Mouse (Mus musculus) inflammation-experienced regulatory T-cells, adult 6 months (primary cell): ENCODE results near the gene Ubxn11. TPM values are rescaled to one million over a fixed set of nuclear protein-coding genes. Genes with fewer than 3 reads are reported as not detected.

Experiments used
- ATAC-seq: one replicate; pipeline ENCODE4 v1.8.0; 2017
- polyA plus RNA-seq, 3 experiments: library from polyadenylated mRNA; unstranded; fragments of 100-300 nt; shearing (Covaris generic); gene quantifications; one replicate each; pipeline ENCODE4 v1.2.1; 2017

The Ubxn11 gene
- polyA plus RNA-seq, result 10 to 100 TPM; 36.2 to 54.5 (median 36.5) TPM

DNA sequence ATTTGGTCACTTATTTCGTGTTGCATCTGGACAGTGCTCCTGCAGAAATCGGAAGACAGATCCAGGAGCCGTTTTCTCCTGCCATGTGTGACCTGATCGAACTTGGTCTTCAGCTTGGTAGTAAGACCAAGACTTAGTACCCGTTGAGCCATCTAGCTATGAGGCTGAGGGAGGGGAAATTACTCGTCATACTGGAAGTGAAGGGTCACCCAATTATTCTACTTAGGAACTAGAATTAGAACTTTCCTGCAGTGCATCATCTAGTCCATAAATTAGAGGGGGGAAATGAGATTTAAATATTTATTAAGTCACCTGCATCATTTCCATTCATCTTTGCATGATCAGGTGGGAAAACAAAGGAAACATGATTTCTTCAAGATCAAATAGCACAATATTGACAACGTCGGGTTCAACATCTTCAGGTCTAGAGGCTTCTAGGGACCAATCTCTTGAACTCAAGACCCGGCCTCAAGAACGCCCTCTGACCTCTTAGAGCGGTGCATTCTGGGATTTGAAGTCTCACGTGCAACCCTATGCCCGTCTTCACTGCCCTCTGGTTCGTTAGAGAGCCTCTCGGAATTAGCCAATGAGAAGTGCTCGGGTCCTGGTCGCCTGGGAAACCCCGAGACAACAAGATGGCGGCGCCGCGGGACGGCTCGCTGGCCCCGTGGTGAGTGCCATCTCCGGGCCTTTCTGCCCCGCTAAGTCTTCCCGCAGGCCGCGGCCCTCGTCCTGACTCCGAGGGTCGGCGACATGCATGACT lies at the start of gene Ubxn11:
TSS of gene Ubxn11 (plus strand) at position 592 of the 763 bp plus-strand sequence.
- peak; percentile 78 for ATAC-seq

DNA sequence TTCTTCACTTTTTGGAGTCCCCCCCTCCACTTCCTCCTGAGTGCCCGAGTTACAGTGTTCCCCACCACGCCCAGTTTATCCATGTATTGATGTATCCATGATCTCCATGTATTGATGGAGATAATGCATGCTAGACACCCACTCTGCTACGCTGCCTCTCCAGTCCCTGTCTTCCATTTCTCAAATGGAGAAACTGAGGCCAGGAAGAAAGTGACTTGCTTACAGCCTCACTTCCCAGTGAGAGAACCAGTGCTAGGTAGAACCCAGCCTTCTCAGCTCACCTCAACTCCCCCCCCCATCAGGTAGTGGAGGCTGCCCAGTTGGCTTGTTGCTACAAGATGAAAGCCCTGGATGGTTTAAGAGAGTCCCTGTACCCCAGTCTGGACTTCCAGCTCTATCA lies 48.8 kb upstream of the Ubxn11 start, which contains the start of gene Zfp683:
TSS of gene Zfp683 (plus strand) at position 301 of the 400 bp plus-strand sequence.
- no peak for ATAC-seq

DNA sequence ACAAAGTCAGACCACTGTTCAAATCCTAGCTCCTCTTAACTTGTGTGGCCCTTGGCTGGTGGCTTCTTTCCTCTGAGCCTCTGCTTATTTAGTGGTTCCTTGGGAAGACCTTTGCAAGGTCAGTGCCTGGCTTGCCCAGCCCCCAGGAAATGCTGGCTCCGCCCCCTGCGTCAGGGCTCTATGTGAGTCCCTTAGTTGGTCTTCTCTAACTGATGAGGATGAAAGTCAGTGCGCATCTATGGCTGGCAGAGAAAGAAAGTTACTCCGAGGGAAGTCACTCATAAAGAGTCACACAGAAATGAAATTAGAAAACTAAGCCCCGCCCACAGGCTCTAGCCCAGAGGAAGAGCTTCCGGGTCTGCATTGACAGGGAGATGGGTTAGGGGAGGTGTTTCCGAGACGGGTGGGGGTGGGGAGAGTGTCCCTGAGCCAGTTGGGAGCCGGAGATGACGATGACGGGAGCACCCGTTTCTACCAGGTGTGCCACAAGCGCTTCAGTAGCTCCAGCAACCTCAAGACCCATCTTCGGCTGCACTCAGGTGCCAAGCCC lies 44.1 kb upstream of the Ubxn11 start:
- ATAC-seq, result peak; percentile 63

DNA sequence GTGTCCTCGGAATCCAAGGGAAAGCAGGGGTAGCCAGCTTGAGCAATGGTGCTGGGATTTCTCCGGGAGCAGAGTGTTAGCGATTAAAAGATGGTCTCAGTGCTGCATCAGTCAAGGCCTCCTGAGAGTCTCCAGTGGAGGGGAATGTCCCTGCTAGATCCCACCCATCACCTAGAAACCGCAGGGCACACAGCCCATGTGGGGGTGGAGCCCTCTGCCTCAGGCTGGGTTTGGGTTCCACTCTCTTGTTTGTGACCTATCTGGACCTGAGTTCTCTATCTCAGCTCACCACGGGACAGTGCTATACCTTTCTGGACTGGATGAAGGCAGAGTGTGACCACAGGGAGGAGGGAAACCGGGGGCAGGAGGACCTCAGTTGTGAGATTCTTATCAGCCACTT lies 43.5 kb upstream of the Ubxn11 start:
- peak; percentile 27 for ATAC-seq

DNA sequence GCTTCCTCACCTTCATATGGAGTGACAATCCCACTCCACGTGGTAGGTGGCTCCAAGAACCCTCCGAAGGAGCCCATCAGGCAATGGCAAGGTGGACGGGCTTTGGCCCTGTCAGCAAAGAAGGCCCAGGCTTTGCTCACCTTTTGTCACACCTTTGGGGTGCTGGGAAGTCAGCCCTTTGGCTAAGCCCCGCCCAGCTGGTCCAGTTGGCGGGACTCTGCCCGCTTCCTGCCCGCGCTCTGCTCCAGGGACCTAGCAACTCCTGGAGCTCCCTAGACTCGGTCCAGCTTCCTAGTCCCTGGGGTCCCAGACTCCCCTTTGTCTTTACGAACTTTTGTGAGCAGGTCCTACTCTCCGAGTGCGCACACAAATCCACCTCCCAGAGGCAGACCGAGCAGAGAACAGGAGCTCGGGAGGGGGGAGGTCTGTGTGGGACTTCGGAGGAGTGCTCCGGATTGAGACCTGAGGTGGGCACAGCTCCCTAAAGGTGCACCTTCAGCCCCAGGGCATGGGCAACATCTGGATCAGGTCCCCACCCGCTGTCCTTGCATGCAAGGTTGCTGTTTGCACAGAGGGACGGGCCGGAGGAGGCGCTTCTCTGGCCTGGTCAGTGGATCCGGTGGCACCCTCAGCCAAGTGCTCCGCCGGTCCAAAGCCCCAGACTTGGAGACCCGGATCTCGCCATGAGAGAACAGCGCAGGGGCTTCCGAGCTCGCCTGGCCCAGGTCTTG lies 42.1 kb upstream of the Ubxn11 start, which contains the start of gene Crybg2:
TSS of gene Crybg2 (plus strand) at position 681 of the 731 bp plus-strand sequence.
- no peak for ATAC-seq

DNA sequence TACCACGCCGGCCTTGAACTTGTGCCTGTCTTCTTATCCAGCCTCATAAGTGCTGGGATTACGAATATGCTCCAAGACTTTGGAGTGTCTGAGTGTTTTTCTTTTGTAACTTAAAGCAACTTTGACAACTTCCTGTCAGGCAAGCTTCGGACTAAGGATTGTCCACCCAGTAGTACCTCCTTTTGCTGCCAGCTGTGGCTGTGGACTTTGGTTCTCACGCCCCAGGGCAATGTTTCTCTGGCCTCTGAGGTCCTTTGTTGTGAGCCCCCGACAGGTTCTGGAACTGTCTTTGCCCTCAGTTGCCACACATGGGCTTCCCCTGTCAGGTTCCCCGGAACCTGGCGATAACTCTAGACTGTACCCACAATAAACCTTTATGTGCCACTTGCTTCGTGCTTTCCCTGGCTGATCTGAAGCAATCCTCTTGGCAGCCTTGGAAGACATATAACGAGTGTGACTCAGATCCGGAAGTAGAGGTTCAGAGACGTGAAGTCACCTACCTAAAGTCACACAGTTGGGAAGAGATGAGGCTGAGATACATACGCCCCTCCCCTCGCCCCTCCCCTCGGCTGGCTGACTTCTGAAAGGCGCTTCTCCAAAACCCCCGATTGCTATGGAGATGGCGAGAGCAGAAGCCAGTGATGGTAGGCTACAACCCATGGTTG lies 41.1 kb upstream of the Ubxn11 start:
- peak; percentile 73 for ATAC-seq

DNA sequence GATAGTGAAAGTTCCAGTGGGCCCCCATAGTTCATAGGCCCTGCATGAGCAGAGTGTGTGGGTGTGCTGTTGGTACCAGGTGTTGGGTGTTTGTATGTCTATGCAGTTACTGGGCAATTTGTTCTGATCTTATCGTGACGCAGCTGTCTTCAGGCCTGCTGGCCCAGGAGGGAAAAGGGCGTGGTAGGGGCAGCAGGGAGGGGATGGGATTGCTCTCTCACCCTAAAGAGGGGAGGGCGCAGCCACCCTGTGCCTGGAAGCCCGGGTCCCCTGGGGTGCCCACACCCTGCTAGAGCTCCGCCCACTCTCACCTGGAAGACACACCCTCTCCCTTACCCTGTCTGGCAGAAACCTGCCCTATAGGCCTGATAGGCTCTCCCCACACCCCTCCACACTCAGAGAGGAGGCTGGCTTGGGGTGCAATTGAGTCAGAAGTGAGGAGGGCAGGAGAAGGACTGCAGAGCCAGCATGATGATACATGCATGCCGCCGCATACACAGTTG lies 40.4 kb upstream of the Ubxn11 start:
- peak; percentile 41 for ATAC-seq

DNA sequence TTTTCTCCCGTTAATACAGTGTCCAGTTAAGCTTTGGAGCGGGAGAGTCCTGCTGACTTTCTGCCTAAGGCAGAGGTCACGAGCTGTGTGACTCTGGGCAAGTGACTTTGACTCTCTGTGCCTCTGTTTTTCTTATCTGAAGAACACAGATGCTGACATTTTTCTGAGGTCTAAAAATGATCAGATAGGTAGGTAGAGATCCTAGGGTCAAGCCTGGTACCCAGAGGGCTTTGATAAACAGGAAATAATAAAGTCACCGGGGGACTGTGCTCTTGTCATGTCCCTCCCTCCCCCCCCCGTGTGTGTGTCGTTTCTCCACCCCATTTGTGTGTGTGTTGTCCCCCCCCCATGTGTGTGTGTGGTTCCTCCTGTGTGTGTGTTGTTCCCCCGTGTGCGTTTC lies 39.8 kb upstream of the Ubxn11 start:
- no peak for ATAC-seq

DNA sequence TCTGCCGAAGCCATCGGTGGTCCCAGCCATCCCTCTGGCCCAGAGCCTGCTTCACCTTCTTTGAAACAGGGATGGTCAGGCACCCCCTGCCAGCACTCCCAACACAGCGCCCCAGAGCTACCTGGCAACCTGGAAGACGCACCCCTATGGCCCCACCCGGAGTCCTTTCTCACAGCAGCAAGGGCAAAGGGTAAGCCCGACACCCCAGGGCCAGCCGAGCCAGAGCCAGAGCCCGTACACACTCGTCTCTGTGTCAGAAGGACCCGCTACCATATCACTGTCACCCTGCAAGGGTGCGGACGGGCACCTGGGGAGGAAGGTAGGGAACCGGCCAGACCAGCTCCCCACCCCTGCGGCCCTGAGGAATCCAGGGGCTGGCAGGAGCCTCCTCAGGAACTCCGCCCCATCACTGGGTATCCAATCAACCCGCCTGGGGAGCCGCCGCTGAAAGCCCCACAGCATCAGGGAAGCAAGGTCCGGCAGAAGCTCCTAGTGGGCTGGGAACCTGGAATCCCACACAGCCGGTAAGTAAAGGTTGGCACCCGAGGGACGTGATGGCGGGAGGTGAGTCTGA lies 36.9 kb upstream of the Ubxn11 start:
- ATAC-seq, result no peak

DNA sequence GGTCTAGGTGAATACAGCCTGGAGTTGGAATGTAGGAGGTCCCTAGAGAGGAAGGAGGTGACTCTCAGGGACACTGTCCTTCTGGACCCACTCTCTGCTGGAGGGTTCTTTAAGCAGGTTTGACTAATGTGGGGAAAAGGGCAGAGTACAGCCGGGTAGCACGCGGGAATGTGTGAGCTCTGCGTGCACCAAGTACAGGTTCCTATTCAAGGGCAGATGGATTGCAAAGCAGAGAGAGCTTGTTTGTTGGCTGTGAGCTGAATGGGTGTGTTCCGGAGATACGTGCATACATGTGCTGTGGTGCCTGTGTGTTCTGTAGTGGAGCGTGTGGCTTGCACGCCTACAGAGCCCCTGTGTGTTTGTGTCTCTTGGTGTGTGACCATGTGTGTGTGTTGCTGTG lies 35.0 kb upstream of the Ubxn11 start:
- ATAC-seq, result no peak

DNA sequence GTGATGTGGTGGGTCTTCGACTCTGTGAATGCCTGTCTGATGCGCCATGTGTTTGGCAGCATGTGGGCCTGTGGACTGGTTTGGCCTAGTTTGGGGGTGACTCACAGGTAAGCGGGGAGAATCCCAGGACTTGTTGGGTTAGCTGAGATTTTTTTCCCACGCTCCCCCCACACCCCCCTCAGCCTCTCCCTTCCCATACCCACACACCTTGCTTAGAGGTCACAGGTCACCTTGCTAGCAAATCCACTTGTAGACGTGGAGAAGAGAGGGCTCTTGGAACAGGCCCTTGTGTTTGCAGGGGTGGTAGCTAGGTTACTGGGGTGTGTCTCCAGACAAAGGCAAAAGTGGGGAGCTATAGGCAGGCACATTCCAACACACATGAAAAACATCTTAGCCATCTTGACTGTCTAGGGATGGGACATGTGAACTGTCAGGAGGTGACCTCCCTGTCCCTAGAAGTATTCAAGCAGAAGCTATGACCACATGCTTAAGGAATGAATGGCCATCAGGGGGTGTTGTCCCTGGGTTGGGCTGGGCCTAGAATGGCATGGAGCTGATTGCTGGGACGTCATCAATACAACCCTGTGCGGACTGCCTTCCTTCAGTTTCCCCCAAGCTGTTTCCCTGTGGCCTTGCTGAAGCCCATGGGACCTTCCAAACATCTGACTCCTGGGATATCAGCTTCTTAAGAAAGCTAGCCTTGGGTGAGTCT lies 34.4 kb upstream of the Ubxn11 start:
- no peak for ATAC-seq

DNA sequence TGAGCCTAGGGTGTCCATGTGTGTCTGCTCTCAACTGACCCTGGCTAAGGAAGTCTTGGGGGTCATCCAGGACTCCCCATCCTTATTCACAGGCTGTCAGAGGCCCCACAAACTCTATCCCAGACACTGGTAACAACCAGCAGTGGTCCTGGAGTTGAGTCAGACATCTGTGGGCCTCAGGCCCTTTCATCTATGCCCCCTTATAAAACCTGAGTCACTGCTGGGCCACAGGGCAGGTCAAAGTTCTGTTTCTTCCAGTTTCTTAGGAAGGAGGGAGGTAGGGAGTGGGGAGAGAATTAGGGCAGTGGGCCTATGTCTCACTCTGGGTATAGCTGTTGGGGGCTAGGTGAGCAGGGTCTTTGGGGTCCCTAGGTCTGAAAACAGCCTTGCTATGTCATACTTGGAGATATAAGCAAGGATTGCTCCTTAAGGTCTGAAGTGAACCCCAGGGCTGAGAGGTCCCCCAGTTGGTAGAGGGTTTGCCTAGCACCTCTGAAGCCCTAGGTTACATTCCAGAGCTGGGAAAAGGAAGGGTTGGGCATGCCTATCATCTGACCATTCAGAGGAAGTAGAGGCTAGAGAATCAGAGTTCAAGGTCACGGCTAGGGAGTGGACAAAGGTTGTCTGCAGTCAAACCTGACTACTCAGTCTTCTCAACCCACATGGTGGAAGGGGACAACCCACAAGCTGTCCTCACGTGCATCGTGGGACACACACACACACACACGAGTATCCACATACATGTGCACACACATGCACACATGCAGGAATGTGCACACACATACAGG lies 33.4 kb upstream of the Ubxn11 start:
- ATAC-seq, result no peak

DNA sequence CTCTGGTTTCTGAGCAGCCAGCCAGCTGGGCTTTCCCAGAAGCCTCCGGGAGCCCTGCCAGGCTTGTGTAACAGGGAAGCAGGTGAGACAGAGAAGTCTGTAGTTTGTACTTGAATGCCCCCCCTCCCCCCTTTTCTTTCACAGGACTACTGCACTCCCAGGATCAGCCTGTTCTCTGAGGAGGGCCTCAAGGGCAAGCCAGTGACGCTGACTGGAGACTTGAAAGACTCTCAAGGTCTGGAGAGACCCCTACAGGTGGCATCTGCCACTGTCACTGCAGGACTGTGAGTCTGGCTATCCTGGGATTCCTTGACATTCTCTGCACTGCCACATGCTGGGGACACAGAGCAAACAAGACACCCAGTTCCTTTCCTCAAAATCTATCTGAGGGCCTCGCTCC lies 23.7 kb upstream of the Ubxn11 start:
- ATAC-seq, result no peak

DNA sequence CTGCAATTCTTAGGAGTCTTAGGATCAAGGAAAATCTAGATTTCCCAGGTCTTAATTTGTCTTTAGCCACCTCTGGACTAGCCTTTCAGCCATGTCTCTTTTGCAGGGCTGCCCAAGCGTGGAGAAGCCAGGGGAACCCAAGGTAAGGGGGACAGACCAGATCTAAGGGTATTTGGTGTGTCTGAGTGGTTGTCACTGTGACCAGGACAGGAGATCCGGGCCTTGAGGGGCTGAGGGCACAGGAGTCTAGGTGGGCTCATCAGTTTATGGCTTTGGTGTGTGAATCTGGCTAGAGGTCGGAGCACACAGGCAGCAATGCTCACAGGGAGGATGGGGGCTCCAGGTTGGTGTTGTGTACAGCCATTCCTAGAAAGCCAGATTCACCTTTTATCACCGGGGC lies 21.7 kb upstream of the Ubxn11 start:
- ATAC-seq, result no peak

DNA sequence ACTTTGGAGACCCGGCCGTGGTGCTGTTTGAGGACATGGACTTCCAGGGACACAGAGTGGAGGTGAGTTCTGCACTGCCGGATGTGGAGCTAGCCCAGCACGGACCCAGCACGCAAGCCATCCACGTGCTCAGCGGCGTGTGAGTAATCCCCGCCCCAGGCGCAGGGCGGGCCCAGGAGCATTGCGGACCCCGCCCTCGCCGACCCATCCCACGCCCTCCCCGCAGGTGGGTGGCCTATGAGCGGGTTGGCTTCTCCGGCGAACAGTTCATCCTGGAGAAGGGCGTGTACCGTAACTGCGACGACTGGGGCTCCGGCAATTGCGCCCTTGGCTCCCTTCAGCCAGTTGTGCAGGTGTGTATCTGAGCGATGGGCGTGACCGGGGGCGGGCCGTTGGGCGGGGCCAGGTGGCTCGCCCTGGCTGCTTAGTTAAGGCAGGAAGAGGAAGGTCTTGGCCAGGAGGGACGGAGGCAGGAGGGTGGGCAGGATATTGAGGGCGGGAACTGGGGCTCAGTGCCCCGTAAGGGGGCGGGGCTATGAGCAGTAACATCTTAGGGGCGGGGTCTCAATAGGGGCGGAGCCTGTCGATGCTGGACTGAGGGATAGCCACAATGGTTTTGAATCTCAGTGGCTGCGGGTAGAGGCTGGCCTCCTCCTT lies 20.5 kb upstream of the Ubxn11 start:
- ATAC-seq, result peak; percentile 91

DNA sequence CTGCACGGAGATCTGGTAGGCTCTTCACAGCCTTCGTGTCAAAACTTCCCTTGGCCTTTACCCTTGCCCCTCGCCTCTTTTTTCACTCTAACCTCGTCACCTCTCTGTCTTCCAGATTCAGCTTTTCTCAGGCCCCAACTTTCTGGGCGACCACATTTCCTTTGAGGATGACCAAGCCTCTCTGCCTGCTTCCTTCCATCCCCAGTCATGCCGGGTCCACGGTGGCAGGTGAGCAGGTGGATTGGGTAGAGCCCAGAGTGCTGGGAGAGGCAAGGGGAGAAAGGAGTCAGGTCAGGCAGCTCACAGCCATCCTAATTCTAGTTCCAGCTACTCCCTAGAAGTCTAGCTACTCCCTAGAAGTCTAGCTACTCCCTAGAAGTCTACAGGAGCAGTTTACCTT lies 19.9 kb upstream of the Ubxn11 start:
- ATAC-seq, result no peak

DNA sequence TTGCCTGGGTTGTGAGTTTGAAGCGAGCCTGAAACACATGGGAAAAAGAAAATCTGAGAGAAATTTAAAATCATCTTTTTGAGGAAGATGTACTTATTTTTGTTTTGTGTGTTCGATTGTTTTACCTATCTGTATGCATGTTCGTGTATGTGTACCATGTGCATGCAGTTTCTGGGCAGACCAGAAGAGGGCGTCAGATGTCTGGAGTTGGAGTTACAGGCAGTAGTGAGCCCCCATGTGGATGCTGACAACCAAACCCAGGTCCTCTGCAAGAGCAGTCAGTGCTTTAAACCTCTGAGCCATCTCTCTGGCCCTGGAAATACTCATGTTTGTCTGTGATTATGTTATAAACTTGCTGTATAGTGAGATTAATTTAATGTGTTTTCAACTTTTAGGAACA lies 17.4 kb upstream of the Ubxn11 start:
- ATAC-seq, result no peak

DNA sequence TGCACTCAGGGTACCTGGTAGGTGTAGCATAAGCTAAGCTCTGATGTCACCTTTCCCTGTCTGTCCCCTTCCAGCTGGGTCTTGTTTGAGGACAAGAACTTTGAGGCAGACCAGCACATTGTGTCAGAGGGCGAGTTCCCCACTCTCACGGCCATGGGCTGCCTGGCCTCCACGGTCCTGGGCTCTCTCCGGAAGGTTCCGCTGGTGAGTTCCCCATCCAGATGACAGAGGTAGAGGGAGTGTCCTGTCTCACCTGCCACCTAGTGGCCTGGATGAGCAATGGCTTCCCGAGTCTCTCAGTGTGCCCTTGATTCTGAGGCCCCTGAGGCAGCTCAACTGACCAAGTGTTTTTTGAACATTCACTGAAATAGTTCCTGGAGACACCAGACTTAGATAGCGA lies 15.0 kb upstream of the Ubxn11 start:
- peak; percentile 66 for ATAC-seq

DNA sequence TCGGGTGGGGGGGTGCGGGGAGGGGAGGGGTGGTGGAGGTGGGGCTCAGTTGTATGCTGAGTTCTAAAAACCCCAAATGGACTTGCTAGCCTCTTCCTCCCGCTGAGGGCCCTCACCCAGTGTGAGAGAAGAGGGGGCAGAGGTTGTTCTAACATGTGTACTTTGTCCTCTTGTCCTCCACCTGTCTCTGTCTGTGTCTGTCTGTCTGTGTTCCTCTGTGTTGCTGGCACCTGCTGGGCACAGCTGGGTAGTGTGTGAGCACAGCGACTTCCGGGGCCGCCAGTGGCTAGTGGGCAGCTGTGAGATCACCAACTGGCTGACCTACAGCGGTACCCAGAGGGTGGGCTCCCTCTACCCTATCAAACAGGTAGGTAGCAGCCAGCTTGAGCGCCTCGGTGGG lies 13.3 kb upstream of the Ubxn11 start:
- ATAC-seq, result no peak

DNA sequence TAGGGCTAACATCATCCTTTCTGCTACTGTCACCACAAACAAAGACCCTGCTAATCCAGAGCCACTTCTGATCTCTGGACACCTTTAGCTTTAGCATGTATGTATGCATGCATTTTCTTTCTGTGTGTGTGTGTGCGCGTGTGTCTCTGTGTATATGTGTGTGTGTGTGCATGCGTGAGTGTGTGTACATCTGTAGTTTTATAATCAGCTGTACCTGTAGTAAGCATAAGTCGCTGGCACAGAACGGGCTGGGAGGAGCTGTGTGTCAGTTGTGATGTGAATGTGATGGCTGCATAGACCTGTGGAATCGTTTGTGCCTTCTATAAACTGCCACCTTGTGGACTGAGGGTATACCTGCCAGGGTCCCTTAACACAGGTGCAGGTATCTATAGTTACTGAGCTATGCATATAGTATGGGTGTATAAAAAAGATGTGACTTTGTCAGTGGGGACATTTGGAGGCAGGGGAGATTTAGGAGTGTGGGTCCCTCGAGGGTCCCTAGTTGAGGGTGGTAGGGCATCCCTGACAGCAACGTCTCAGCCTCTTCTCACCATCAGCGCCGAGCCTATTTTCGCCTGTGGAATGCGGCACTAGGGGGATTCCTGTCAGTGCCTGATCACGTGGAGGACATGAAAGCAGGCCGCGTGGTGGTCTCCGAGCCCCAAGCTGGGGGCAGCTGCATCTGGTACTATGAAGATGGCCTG lies 11.7 kb upstream of the Ubxn11 start:
- ATAC-seq, result no peak
